Mouse (Mus musculus) myocyte (in vitro differentiated cells): ENCODE measurements around the gene Rhag.

ENCODE experiments used
- POLR2A ChIP-seq: IDR thresholded peaks from one replicate; pipeline ENCODE4 v1.6.1; 2011; ENCODE audit warnings: low read depth, mild to moderate bottlenecking, control low read depth, moderate library complexity; ENCODE audit not compliant: insufficient read length
- TCF12 ChIP-seq: IDR thresholded peaks from one replicate; pipeline ENCODE4 v1.6.1; 2011; ENCODE audit warnings: mild to moderate bottlenecking, control low read depth; ENCODE audit not compliant: poor library complexity, insufficient read depth, severe bottlenecking

DNA sequence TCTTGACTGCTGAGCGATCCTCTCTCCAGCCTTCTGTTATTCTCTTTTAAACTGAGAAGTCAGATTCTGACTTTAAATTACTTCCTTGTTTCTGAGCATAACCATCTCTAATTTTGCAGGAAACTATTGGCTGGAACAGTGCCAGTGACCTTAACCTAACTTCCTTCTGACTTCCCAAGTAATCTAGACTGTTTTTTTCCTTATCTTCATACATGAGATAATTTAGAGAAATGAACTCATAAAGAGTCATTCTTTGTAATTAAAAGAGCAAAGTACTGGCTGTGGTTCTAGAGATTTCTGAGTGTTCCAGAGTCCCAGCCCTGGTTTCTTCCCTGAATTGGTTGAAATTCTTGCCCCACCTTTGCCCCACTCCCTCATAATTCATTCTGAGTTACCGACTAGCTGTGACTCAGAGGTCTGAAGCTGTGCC is 62.7 kb downstream of the Rhag start:
- TF ChIP-seq POLR2A (no peak), TCF12 (no peak)
